Mouse (Mus musculus): Measurements from ENCODE around the gene Klk4. TPM values are rescaled to one million over a fixed set of nuclear protein-coding genes. Genes with fewer than 3 reads are reported as not detected.

The Klk4 gene
- total and polyA plus RNA-seq, 2 experiments from 2014 or later = 0.71 to 1.1 TPM

DNA sequence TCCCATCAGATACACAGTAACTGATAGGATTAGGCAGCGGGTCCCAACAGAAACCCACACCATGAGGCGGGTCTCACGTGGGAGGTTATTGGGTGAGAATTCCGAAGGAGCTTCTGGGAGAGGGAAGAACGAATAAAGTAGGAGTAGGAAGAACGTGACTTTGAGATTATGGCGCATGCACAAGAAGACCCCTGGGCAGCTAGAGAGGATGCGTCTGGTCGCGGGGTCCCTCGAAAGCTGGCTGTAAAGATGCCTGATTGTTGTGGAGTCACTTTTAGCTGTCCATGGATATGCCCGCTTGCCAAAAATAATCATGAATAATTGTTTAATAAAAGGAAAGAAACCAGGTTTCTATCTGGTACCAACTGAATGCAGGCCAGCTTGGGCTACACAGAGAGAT lies 23.5 kb upstream of the Klk4 start:
- 93% methylated on average over 12 of the region's 12 CpGs for WGBS

DNA sequence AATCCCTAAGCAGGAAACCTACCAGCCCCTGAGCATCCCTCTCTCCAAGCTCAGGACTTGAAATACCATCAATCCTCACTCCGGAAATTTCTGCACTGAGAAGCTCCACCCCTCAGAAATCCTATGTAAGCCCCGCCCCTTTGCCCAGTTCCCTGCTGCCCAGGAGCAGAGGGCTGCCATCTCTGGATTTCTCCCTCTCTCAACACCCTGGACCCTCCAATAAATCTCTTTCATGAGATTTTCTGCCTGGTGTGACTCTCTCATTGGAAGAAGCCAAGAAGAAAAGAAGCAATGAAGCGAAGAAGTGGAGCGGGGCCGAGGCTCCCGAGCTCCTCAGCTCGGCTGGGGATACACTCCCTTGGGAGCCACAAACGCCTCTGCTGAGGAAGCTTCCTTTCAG lies 20.5 kb upstream of the Klk4 start:
- TF ChIP-seq CTCF (IDR thresholded peaks at IDR 0.05; ENCODE audit: low read depth) = no peak
- H3K9me3 ChIP-seq (ENCODE audit: low read length) = no peaks in the 10 kb centered on the region
- no peak overlapping the region for H3K27ac ChIP-seq (ENCODE audit: low read depth, low read length)
- H3K4me3 ChIP-seq (ENCODE audit: low read depth, low read length) = no peak overlapping the region
- 30% methylated on average over 8 of the region's 8 CpGs for WGBS
- no peaks in the 10 kb centered on the region for H3K4me1 ChIP-seq (ENCODE audit: insufficient read depth)
- ATAC-seq (no peak), DNase-seq (no peak)
- no peaks in the 10 kb centered on the region for H3K36me3 ChIP-seq (ENCODE audit: insufficient read depth)
- no peak overlapping the region for H3K9ac ChIP-seq
- H3K4me2 ChIP-seq (ENCODE audit: low read depth) = no peak overlapping the region
- no peaks in the 10 kb centered on the region for H3K27me3 ChIP-seq (ENCODE audit: insufficient read depth, low read length)

More for the DNA sequence above, 23.5 kb upstream of the Klk4 start:
- ATAC-seq = no peak
- Histone ChIP-seq H3K4me1 (ENCODE audit: insufficient read depth) (no peaks in the 10 kb centered on the region), H3K4me2 (ENCODE audit: low read depth) (no peak overlapping the region), H3K36me3 (ENCODE audit: insufficient read depth) (no peaks in the 10 kb centered on the region), H3K27me3 (ENCODE audit: insufficient read depth, low read length) (no peaks in the 10 kb centered on the region), H3K9me3 (ENCODE audit: low read length) (no peaks in the 10 kb centered on the region), H3K4me3 (ENCODE audit: low read depth, low read length) (no peak overlapping the region), H3K9ac (no peak overlapping the region), H3K27ac (ENCODE audit: low read depth, low read length) (no peak overlapping the region)
- no peak for DNase-seq
- TF ChIP-seq CTCF (IDR thresholded peaks at IDR 0.05; ENCODE audit: low read depth) = no peak

DNA sequence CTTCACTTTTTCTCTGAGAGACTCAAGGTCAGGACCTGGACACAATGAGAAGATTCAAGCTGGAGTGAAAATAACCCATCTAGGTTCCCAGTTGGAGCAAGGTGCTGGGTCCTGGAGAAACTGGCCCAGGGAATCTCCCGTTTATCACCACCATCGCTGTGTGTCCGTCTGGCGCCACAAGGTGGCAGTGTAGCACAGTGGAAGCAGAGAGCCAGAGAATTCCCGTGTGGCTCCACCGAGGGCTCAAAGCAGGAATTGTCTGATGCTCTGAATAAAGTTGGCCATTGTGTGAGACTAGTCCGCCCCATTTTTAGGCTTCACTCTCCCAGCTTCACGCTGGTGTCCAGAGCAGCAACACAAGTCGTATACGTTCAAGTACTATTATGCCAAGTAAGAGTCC lies 7.7 kb upstream of the Klk4 start:
- ATAC-seq = peak; percentile 79
- no peaks in the 10 kb centered on the region for H3K27me3 ChIP-seq (ENCODE audit: insufficient read depth, low read length)
- DNase-seq = peak; percentile 82
- H3K9ac ChIP-seq = no peak overlapping the region
- no peaks in the 10 kb centered on the region for H3K36me3 ChIP-seq (ENCODE audit: insufficient read depth)
- H3K4me2 ChIP-seq (ENCODE audit: low read depth) = no peak overlapping the region
- peak; percentile 93 for TF ChIP-seq CTCF (IDR thresholded peaks at IDR 0.05; ENCODE audit: low read depth)
- no peaks in the 10 kb centered on the region for H3K9me3 ChIP-seq (ENCODE audit: low read length)
- H3K27ac ChIP-seq (ENCODE audit: low read depth, low read length) = no peak overlapping the region
- H3K4me1 ChIP-seq (ENCODE audit: insufficient read depth) = no peaks in the 10 kb centered on the region
- 3% methylated on average over 10 of the region's 10 CpGs for WGBS
- no peak overlapping the region for H3K4me3 ChIP-seq (ENCODE audit: low read depth, low read length)

DNA sequence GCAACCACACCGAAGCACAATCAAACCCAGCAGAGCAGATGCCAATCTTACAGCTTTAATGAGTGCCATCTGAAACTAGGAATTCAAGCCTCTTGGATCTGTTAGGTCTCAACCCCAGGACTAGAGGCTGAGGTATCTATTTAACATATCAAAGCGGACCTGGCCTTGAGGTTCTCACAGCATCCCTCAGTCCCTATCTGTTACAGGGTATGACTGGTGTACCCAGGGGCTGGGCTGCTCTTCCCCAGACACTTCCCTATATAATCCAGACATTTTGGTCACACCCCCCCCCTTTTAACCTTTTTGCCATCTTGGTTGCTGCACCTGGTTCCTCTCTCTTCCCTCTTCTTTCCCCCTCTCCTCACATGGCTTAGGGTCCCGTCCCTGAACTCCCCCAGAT lies 7.3 kb upstream of the Klk4 start:
- WGBS = 78% methylated on average over 3 of the region's 3 CpGs
- ATAC-seq = no peak

DNA sequence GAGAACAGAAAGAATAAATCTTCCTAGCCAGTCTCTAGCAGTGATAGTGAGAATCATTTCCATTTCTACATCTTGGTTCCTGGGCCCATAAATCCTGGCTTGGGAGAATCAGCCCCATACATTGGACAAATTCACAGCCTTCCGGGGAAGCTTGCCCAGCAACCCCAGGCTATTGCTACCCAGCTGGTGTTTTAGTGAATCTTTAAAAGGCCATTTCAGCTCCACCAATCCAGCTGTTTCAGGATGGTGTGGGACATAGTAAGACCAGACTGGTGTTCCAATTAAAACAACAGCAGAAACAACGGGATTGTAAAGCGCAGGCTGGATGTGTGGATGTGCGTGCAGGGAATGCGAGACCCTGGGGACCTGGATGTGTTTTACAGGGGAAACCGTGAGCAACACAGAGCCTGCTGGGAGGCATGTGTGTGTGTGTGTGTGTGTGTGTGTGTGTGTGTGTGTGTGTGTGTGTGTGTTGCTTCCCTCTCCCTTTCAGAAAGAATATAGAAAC lies 6.0 kb upstream of the Klk4 start:
- 88% methylated on average over 6 of the region's 6 CpGs for WGBS
- H3K4me3 ChIP-seq (ENCODE audit: low read depth, low read length) = no peak overlapping the region
- no peak for TF ChIP-seq CTCF (IDR thresholded peaks at IDR 0.05; ENCODE audit: low read depth)
- no peak overlapping the region for H3K4me2 ChIP-seq (ENCODE audit: low read depth)
- no peaks in the 10 kb centered on the region for H3K9me3 ChIP-seq (ENCODE audit: low read length)
- no peaks in the 10 kb centered on the region for H3K36me3 ChIP-seq (ENCODE audit: insufficient read depth)
- ATAC-seq (no peak), DNase-seq (no peak)
- H3K27me3 ChIP-seq (ENCODE audit: insufficient read depth, low read length) = no peaks in the 10 kb centered on the region
- no peaks in the 10 kb centered on the region for H3K4me1 ChIP-seq (ENCODE audit: insufficient read depth)
- no peak overlapping the region for H3K27ac ChIP-seq (ENCODE audit: low read depth, low read length)
- H3K9ac ChIP-seq = no peak overlapping the region

More for the DNA sequence above, 7.3 kb upstream of the Klk4 start:
- H3K9ac ChIP-seq = no peak overlapping the region
- H3K4me2 ChIP-seq (ENCODE audit: low read depth) = no peak overlapping the region
- no peak for TF ChIP-seq CTCF (IDR thresholded peaks at IDR 0.05; ENCODE audit: low read depth)
- H3K27ac ChIP-seq (ENCODE audit: low read depth, low read length) = no peak overlapping the region
- no peaks in the 10 kb centered on the region for H3K9me3 ChIP-seq (ENCODE audit: low read length)
- no peaks in the 10 kb centered on the region for H3K36me3 ChIP-seq (ENCODE audit: insufficient read depth)
- H3K4me1 ChIP-seq (ENCODE audit: insufficient read depth) = no peaks in the 10 kb centered on the region
- no peak overlapping the region for H3K4me3 ChIP-seq (ENCODE audit: low read depth, low read length)
- no peaks in the 10 kb centered on the region for H3K27me3 ChIP-seq (ENCODE audit: insufficient read depth, low read length)
- DNase-seq = no peak

DNA sequence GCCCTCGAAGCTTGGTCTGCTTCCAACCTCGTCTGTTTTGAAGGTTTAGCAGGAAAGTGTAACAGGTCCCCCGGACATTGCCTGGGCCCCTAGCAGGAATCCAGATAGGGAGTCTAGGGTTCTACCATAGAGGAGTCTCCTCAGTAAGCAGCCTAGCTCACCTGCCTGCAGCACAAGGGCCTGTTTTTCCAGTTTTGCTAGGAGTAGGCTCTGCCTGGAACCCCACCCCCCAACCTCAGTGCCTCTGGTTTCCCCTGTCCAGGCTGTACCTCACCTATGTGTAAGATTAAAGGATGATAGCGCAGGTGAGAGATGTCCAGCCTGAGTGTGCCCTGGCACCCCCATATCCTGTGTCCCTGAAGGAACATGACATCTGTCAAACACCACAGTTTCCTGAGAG lies 4.5 kb upstream of the Klk4 start:
- H3K9me3 ChIP-seq (ENCODE audit: low read length) = no peaks in the 10 kb centered on the region
- no peak overlapping the region for H3K4me3 ChIP-seq (ENCODE audit: low read depth, low read length)
- H3K4me2 ChIP-seq (ENCODE audit: low read depth) = no peak overlapping the region
- DNase-seq (no peak), ATAC-seq (no peak)
- TF ChIP-seq CTCF (IDR thresholded peaks at IDR 0.05; ENCODE audit: low read depth) = no peak
- no peaks in the 10 kb centered on the region for H3K36me3 ChIP-seq (ENCODE audit: insufficient read depth)
- 81% methylated on average over 4 of the region's 4 CpGs for WGBS
- no peaks in the 10 kb centered on the region for H3K4me1 ChIP-seq (ENCODE audit: insufficient read depth)
- H3K27me3 ChIP-seq (ENCODE audit: insufficient read depth, low read length) = no peaks in the 10 kb centered on the region
- H3K9ac ChIP-seq = no peak overlapping the region
- no peak overlapping the region for H3K27ac ChIP-seq (ENCODE audit: low read depth, low read length)

DNA sequence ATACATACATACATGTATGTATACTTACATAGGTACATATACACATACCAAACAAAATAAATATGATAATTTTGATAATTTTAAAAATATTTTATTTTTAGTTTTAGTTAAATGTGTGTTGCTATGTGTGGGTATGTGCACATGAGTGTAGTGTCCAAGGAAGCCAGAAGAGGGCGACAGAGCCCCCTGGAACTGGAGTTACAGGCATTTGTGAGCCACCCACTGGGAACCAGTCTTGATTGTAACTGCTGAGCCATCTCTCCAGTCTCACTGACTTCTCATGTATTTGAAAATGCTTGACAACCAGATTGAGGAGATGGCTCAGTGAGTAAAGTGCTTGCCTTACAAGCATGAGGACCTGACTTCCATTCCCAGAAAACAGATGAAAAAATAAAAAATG lies 2.7 kb upstream of the Klk4 start:
- H3K36me3 ChIP-seq (ENCODE audit: insufficient read depth) = no peaks in the 10 kb centered on the region
- no peak overlapping the region for H3K27ac ChIP-seq (ENCODE audit: low read depth, low read length)
- 60% methylated on average over 1 of the region's 1 CpGs for WGBS
- no peak for ATAC-seq
- no peaks in the 10 kb centered on the region for H3K4me1 ChIP-seq (ENCODE audit: insufficient read depth)
- DNase-seq = no peak
- H3K9ac ChIP-seq = no peak overlapping the region
- no peak overlapping the region for H3K4me3 ChIP-seq (ENCODE audit: low read depth, low read length)
- TF ChIP-seq CTCF (IDR thresholded peaks at IDR 0.05; ENCODE audit: low read depth) = no peak
- H3K27me3 ChIP-seq (ENCODE audit: insufficient read depth, low read length) = peaks cover 4% of the 10 kb centered on the region; the same call in 1 of the 2 replicates
- no peaks in the 10 kb centered on the region for H3K9me3 ChIP-seq (ENCODE audit: low read length)
- H3K4me2 ChIP-seq (ENCODE audit: low read depth) = no peak overlapping the region

Data from forebrain, postnatal 0 days (tissue).